Mouse (Mus musculus) adrenal gland, adult 10 weeks (tissue): Measurements from ENCODE around the gene Afg3l1. TPM values are rescaled to one million over a fixed set of nuclear protein-coding genes. Genes with fewer than 3 reads are reported as not detected.

Experiments used
- polyA plus RNA-seq: library from polyadenylated mRNA; stranded (reverse); fragments of 350-450 nt; fragmentation: Illumina TruSeq; extraction: RNeasy Lipid Tissue Mini Kit (QIAGEN cat#74804); gene quantifications from one replicate; pipeline ENCODE4 v1.2.3, GENCODE M21; 2014; ENCODE audit warnings: low read depth, low replicate concordance

Gene Afg3l1
- 13.5 TPM for polyA plus RNA-seq

DNA sequence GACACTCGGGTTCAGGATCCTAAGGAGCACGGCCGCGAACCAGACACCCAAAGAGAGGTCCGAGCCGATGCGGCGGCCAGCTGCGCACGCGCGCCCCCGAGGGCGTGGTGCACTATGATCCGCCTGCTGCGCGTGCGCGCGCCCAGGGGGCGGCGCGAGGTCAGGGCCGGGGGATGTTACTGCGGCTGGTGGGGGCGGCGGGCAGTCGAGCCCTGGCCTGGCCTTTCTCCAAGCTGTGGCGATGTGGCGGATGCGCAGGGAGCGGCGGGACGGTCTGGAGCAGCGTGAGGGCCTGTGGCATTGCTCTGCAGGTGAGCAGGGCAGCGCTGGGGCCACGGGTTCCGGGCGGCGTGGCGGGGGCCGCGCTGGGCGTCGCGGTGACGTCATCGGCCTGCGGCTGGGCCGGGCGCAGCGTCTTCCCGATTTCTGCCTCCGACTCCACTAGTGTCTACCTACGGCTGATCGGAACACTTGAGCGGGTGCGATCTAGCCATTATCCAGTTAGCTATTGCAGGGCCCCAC lies at the start of gene Afg3l1:
Gene Afg3l1 (plus strand): TSS at position 167 of the 522 bp plus-strand sequence.

GRCm38 (mm10) chr8:123514781-123515539 lies 37.3 kb downstream of the Afg3l1 start, which contains the start of gene Dbndd1:
Dbndd1 (minus strand) TSS chr8:123515463.

GRCm38 (mm10) chr8:123518667-123519066 lies 41.0 kb downstream of the Afg3l1 start, which contains the start of gene Gas8:
Gas8 (plus strand) TSS chr8:123518834.

Other genes with a start within 250 kb of the Afg3l1 start
- gene Spata2l, start 241.7 kb upstream of the Afg3l1 start, polyA plus RNA-seq, result 0.58 TPM
- gene Zfp276, start 223.7 kb upstream of the Afg3l1 start, polyA plus RNA-seq, result 2.2 TPM
- 1.9 TPM for gene Vps9d1, start 223.6 kb upstream of the Afg3l1 start, polyA plus RNA-seq
- gene Fanca, start 159.3 kb upstream of the Afg3l1 start, polyA plus RNA-seq, result not detected
- not detected for gene Spire2, start 145.2 kb upstream of the Afg3l1 start, polyA plus RNA-seq
- 246 TPM for gene Tcf25, start 104.2 kb upstream of the Afg3l1 start, polyA plus RNA-seq
- gene Mc1r, start 70.8 kb upstream of the Afg3l1 start, polyA plus RNA-seq, result not detected
- 0.52 TPM for gene Tubb3, start 66.5 kb upstream of the Afg3l1 start, polyA plus RNA-seq
- gene Def8, start 54.4 kb upstream of the Afg3l1 start, polyA plus RNA-seq, result 3.0 TPM
- gene Dbndd1, start 37.6 kb downstream of the Afg3l1 start, polyA plus RNA-seq, result not detected
- 0.87 TPM for gene Gas8, start 40.9 kb downstream of the Afg3l1 start, polyA plus RNA-seq
- gene Rhou, start 176.0 kb downstream of the Afg3l1 start, polyA plus RNA-seq, result 46.7 TPM